Mouse (Mus musculus) ovary, postnatal 14 days (tissue): Measurements from ENCODE around the gene Slc38a3.

Experiments
- DNase-seq: peaks from one replicate; pipeline ENCODE4 v3.0.0; 2022; ENCODE audit warnings: low spot score

The Slc38a3 gene

GRCm38 (mm10) chr9:107666751-107667205 is 2.6 kb downstream of the Slc38a3 start:
- no peak for DNase-seq

- DNase-seq = no peak
These were observed 4.0 kb downstream of the Slc38a3 start for GRCm38 (mm10) chr9:107665308-107665707.

- no peak for DNase-seq
These were observed 5.8 kb downstream of the Slc38a3 start for GRCm38 (mm10) chr9:107663525-107663924.

- DNase-seq = no peak
These were observed 7.0 kb downstream of the Slc38a3 start for GRCm38 (mm10) chr9:107662342-107662741.

GRCm38 (mm10) chr9:107660777-107661176 is 8.6 kb downstream of the Slc38a3 start:
- DNase-seq = no peak

GRCm38 (mm10) chr9:107659961-107660360 is 9.4 kb downstream of the Slc38a3 start:
- DNase-seq = no peak

- DNase-seq = no peak
These were observed 9.8 kb downstream of the Slc38a3 start for GRCm38 (mm10) chr9:107659551-107659950.

- DNase-seq = no peak
These were observed 11.2 kb downstream of the Slc38a3 start for GRCm38 (mm10) chr9:107658096-107658495.

- no peak for DNase-seq
These were observed 12.2 kb downstream of the Slc38a3 start for GRCm38 (mm10) chr9:107657144-107657543.

- DNase-seq = no peak
These were observed 14.7 kb downstream of the Slc38a3 start for GRCm38 (mm10) chr9:107654585-107654984.

- DNase-seq = no peak
These were observed 15.9 kb downstream of the Slc38a3 start for GRCm38 (mm10) chr9:107653474-107653873.

- DNase-seq = no peak
These were observed 18.4 kb downstream of the Slc38a3 start for GRCm38 (mm10) chr9:107650708-107651481.

GRCm38 (mm10) chr9:107650225-107650624 is 19.1 kb downstream of the Slc38a3 start:
- DNase-seq = no peak

- DNase-seq = no peak
These were observed 20.6 kb downstream of the Slc38a3 start for GRCm38 (mm10) chr9:107648767-107649166.

- DNase-seq = no peak
These were observed 22.4 kb downstream of the Slc38a3 start for GRCm38 (mm10) chr9:107646975-107647374.

GRCm38 (mm10) chr9:107645577-107645976 is 23.8 kb downstream of the Slc38a3 start:
- peak; percentile 77 for DNase-seq

GRCm38 (mm10) chr9:107645153-107645510 is 24.2 kb downstream of the Slc38a3 start:
- no peak for DNase-seq

- DNase-seq = peak; percentile 96
These were observed 24.7 kb downstream of the Slc38a3 start for GRCm38 (mm10) chr9:107644495-107645152.

- DNase-seq = no peak
These were observed 25.7 kb downstream of the Slc38a3 start for GRCm38 (mm10) chr9:107643544-107644214.

GRCm38 (mm10) chr9:107641666-107642065 is 27.7 kb downstream of the Slc38a3 start:
- no peak for DNase-seq

- DNase-seq = no peak
These were observed 29.0 kb downstream of the Slc38a3 start for GRCm38 (mm10) chr9:107640257-107640772.

GRCm38 (mm10) chr9:107637070-107637469 is 32.3 kb downstream of the Slc38a3 start:
- DNase-seq = no peak
